Mouse (Mus musculus): ENCODE results near the gene Capn15. TPM values are rescaled to one million over a fixed set of nuclear protein-coding genes. Genes with fewer than 3 reads are reported as not detected.

Capn15 gene
- total RNA-seq, 2 experiments from 2014 or later, result 12.6 to 13.5 TPM

GRCm38 (mm10) chr17:25941511-25942241 lies 43.9 kb downstream of the Capn15 start:
- peak; percentile 87 to 89 for DNase-seq
- intact Hi-C loops (cut with DNase I), result loop anchor here (5.0 kb wide), 1 partner anchor 49 kb away; no protein-coding TSS in a partner anchor

- intact Hi-C loops (cut with DNase I), result no loop called here
- no peak for DNase-seq
Measured at GRCm38 (mm10) chr17:25934526-25934925, 51.1 kb downstream of the Capn15 start.

GRCm38 (mm10) chr17:25925348-25925747 lies 60.2 kb downstream of the Capn15 start:
- intact Hi-C loops (cut with DNase I), result no loop called here
- peak; percentile 78 to 81 for DNase-seq

- intact Hi-C loops (cut with DNase I), result no loop called here
- peak in 1 of 2 experiments; percentile 34 for DNase-seq
Measured at GRCm38 (mm10) chr17:25922120-25922519, 63.5 kb downstream of the Capn15 start.

GRCm38 (mm10) chr17:25919786-25920642 lies 65.6 kb downstream of the Capn15 start:
- DNase-seq, result peak; percentile 100
- intact Hi-C loops (cut with DNase I), result loop anchor here (2.0 kb wide), 1 partner anchor 45 kb away; the partner anchor contains the start of gene Mettl26

GRCm38 (mm10) chr17:25919144-25919785 lies 66.3 kb downstream of the Capn15 start, which contains the start of gene Rab40c:
TSS of gene Rab40c (minus strand) at chr17:25919727.
- intact Hi-C loops (cut with DNase I), result loop anchor here (2.0 kb wide), 1 partner anchor 44 kb away; the partner anchor contains the start of gene Mettl26
- no peak for DNase-seq

- intact Hi-C loops (cut with DNase I), result loop anchor here (2.0 kb wide), 1 partner anchor 43 kb away; the partner anchor contains the start of gene Mettl26
- DNase-seq, result no peak
Measured at GRCm38 (mm10) chr17:25918037-25918750, 67.4 kb downstream of the Capn15 start.

- DNase-seq, result no peak
- intact Hi-C loops (cut with DNase I), result no loop called here
Measured at GRCm38 (mm10) chr17:25916931-25917647, 68.5 kb downstream of the Capn15 start.

- intact Hi-C loops (cut with DNase I), result no loop called here
- DNase-seq, result no peak
Measured at GRCm38 (mm10) chr17:25914295-25914694, 71.3 kb downstream of the Capn15 start.

- intact Hi-C loops (cut with DNase I), result no loop called here
Measured at GRCm38 (mm10) chr17:25913877-25914275, 71.7 kb downstream of the Capn15 start.

GRCm38 (mm10) chr17:25913186-25913876 lies 72.3 kb downstream of the Capn15 start:
- intact Hi-C loops (cut with DNase I), result no loop called here
- DNase-seq, result peak in 1 of 2 experiments; percentile 12

More at GRCm38 (mm10) chr17:25913877-25914275, 71.7 kb downstream of the Capn15 start:
- DNase-seq, result peak; percentile 25 to 38

- intact Hi-C loops (cut with DNase I), result no loop called here
- DNase-seq, result peak; percentile 33 to 54
Measured at GRCm38 (mm10) chr17:25911816-25912215, 73.8 kb downstream of the Capn15 start.

Other genes with a start within 250 kb of the Capn15 start
- not detected for gene Mslnl, start 249.8 kb downstream of the Capn15 start, total RNA-seq (2021)
- 10 to 100 TPM; 38.5 to 40.6 TPM for gene Msln, start 231.4 kb downstream of the Capn15 start, total RNA-seq (2021)
- gene Narfl, start 212.0 kb downstream of the Capn15 start, total RNA-seq (2021), result 10 to 100 TPM; 43.2 to 49.3 TPM
- 10 to 100 TPM; 23.8 to 25.7 TPM for gene Haghl, start 200.1 kb downstream of the Capn15 start, total RNA-seq (2021)
- under 1 TPM in 1 of 2 experiments, not detected in 1; 0.14 TPM for gene Ccdc78, start 199.2 kb downstream of the Capn15 start, total RNA-seq (2021)
- gene Fam173a, start 192.9 kb downstream of the Capn15 start, total RNA-seq (2021), result 10 to 100 TPM; 37.8 to 38.9 TPM
- gene AC134908.4, start 190.1 kb downstream of the Capn15 start, total RNA-seq (2021), result not detected
- gene Metrn, start 188.7 kb downstream of the Capn15 start, total RNA-seq (2021), result 10 to 100 TPM; 59.7 to 60.9 TPM
- gene Fbxl16, start 176.7 kb downstream of the Capn15 start, total RNA-seq (2021), result 1 to 10 TPM in 1 of 2 experiments, under 1 TPM in 1; 0.67 to 1.2 TPM
- 10 to 100 TPM; 10.1 to 12.2 TPM for gene Wdr24, start 162.2 kb downstream of the Capn15 start, total RNA-seq (2021)
- gene Jmjd8, start 156.9 kb downstream of the Capn15 start, total RNA-seq (2021), result 10 to 100 TPM; 33.7 to 34.5 TPM
- 100 to 1,000 TPM; 123 to 132 TPM for gene Stub1, start 152.4 kb downstream of the Capn15 start, total RNA-seq (2021)
- 1 to 10 TPM; 2.2 to 2.6 TPM for gene Rhbdl1, start 148.5 kb downstream of the Capn15 start, total RNA-seq (2021)
- 1 to 10 TPM; 4.2 to 4.7 TPM for gene Gm20683, start 144.0 kb downstream of the Capn15 start, total RNA-seq (2021)
- gene Rhot2, start 140.9 kb downstream of the Capn15 start, total RNA-seq (2021), result 10 to 100 TPM; 80.4 to 86.5 TPM
- 1 to 10 TPM; 3.9 to 6.2 TPM for gene Wdr90, start 124.3 kb downstream of the Capn15 start, total RNA-seq (2021)
- gene Mcrip2, start 117.0 kb downstream of the Capn15 start, total RNA-seq (2021), result 100 to 1,000 TPM; 191 to 218 TPM
- 10 to 100 TPM; 15.4 to 15.7 TPM for gene Mettl26, start 110.7 kb downstream of the Capn15 start, total RNA-seq (2021)
- under 1 TPM; 0.62 to 0.96 TPM for gene Wfikkn1, start 104.9 kb downstream of the Capn15 start, total RNA-seq (2021)
- gene Rab40c, start 66.1 kb downstream of the Capn15 start, total RNA-seq (2021), result 10 to 100 TPM; 13.4 to 18.8 TPM
- 10 to 100 TPM; 76.6 to 78.5 TPM for gene Pigq, start 40.9 kb downstream of the Capn15 start, total RNA-seq (2021)
- gene Nhlrc4, start 40.8 kb downstream of the Capn15 start, total RNA-seq (2021), result not detected
- gene A930017K11Rik, start 33.2 kb downstream of the Capn15 start, total RNA-seq (2021), result not detected
- 10 to 100 TPM; 23.4 to 24.1 TPM for gene Rab11fip3, start 83.8 kb upstream of the Capn15 start, total RNA-seq (2021)
- 10 to 100 TPM; 14.4 to 16.7 TPM for gene Decr2, start 104.5 kb upstream of the Capn15 start, total RNA-seq (2021)
- gene Nme4, start 109.8 kb upstream of the Capn15 start, total RNA-seq (2021), result 1 to 10 TPM; 3.6 to 5.2 TPM
- 1 to 10 TPM; 1.9 to 2.2 TPM for gene Tmem8, start 127.5 kb upstream of the Capn15 start, total RNA-seq (2021)
- gene Mrpl28, start 137.7 kb upstream of the Capn15 start, total RNA-seq (2021), result 100 to 1,000 TPM in 1 of 2 experiments, 10 to 100 TPM in 1; 92.2 to 101 TPM
- gene Axin1, start 152.9 kb upstream of the Capn15 start, total RNA-seq (2021), result 10 to 100 TPM; 20.6 to 24.1 TPM
- not detected for gene Pdia2, start 213.3 kb upstream of the Capn15 start, total RNA-seq (2021)
- gene Rgs11, start 217.2 kb upstream of the Capn15 start, total RNA-seq (2021), result 1 to 10 TPM; 1.6 to 1.8 TPM
- 1 to 10 TPM; 1.6 to 1.7 TPM for gene Arhgdig, start 222.0 kb upstream of the Capn15 start, total RNA-seq (2021)